Mouse (Mus musculus) adrenal gland, postnatal 4 days (tissue): Measurements from ENCODE around the gene Ostf1. TPM values are rescaled to one million over a fixed set of nuclear protein-coding genes. Genes with fewer than 3 reads are reported as not detected.

Experiments used
- DNase-seq, 2 experiments: peaks; one replicate each; pipeline ENCODE4 v3.0.0; 2021 to 2022; ENCODE audit warnings: low spot score in 2 of 2, mixed read lengths in 2 of 2
- total RNA-seq, 2 experiments: library from RNA; stranded (reverse); gene quantifications; 2 replicates each; pipeline ENCODE4 v1.2.3; 2021

The Ostf1 gene
- total RNA-seq, 2 experiments from 2014 or later: 76.7 to 76.9 TPM

GRCm38 (mm10) chr19:18573907-18574306, 57.7 kb downstream of the Ostf1 start:
- no peak for DNase-seq

DNA sequence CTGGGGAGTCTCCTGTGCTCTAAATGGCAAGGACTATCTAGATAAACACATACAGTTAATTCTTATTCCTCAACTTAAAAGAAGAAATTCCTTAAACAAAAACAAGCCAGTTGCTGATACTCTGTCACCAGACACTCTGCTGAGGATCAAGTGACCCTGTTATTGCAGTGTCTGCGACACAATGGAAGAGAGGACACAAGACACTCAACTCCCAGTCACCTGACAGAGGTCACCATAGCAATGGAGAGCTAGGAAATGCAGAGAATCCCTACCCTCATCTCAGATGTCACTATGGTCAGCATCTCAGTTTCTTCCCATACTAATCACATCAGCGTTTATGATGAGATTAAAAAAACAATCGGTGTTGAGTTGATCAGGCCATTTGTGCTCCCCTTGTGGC, 58.2 kb downstream of the Ostf1 start:
- DNase-seq: no peak

- no peak for DNase-seq
These were observed 62.1 kb downstream of the Ostf1 start for GRCm38 (mm10) chr19:18569496-18569895.

DNA sequence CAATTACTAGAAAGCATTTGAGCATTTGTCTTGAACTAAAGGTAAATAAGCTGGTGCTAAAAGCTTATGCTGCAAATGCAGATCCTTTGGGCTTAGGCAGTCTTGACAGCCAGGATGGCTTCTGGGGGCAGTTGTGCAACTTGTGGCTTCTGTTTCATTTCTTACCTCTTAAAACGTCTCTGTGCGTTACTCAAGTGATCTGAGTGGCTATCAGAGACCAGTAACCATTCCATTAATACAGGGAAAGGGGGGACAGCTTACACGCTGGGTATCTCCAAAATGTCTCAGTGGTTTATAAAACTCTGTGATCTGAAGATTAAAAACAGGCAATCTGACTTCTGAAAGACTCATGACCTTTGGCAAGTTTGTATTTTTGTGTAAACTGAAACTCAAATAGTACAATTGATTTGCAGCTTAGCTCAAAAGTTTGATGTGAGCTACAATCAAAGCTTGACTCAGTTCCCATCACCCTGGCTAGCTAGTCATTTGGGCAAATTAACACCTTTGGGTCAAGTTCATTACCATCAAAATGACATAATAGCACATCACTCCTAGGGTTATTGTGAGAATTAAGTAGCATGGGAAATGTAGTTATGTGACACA, 62.7 kb downstream of the Ostf1 start:
- no peak for DNase-seq

- no peak for DNase-seq
These were observed 63.4 kb downstream of the Ostf1 start for GRCm38 (mm10) chr19:18567936-18568827.

- DNase-seq: no peak
These were observed 64.1 kb downstream of the Ostf1 start for GRCm38 (mm10) chr19:18567501-18567900.

DNA sequence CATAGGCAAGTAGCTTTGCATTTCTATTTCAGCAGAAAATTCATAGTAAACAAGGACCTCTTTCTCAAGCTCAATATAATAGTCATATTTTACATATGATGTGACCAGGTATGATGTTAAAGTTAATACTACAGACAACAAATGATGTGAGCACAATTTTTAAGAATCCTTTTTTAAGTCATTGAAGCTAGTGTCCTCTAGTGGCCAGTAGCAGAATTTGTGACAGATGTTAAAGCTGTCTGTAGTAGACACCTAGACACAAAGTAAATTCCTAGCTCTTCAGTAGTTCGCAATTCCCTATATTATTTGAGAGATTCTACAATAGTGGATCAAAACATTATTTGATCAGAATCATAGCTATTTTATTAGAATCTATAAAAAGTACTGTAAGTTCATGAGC, 73.9 kb downstream of the Ostf1 start:
- DNase-seq: no peak

- no peak for DNase-seq
These were observed 76.0 kb downstream of the Ostf1 start for GRCm38 (mm10) chr19:18555645-18556044.

DNA sequence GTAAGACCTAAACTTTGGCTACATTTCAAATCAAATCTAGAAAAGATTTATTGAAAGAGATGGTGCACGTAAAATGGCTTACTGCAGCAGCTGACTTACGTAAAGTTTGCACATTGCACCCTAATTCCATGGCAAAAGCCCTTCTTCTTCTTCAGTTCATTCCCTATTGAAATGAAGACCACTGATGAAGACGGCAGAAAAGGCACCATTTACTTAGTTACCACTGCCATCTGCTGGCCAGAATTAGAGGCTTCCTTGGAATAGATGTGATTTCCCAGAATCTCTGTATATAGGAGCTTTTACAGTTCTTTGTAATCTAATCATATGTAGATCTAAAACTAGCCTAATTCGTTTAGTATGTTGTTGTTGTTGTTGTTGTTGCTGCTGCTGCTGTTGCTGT, 83.0 kb downstream of the Ostf1 start:
- no peak for DNase-seq

Other genes starting within 250 kb of the Ostf1 start
- 10 to 100 TPM; 14.5 to 17.7 TPM for gene Nmrk1, start 127 bp upstream of the Ostf1 start, total RNA-seq
- gene Carnmt1, start 38.9 kb upstream of the Ostf1 start, total RNA-seq: 10 to 100 TPM; 17.3 to 19.1 TPM
- gene D030056L22Rik, start 81.4 kb upstream of the Ostf1 start, total RNA-seq: 10 to 100 TPM; 13.1 to 14.2 TPM
- 1 to 10 TPM in 1 of 2 experiments, under 1 TPM in 1; 0.14 to 1.0 TPM for gene Trpm6, start 118.2 kb upstream of the Ostf1 start, total RNA-seq